Mouse (Mus musculus) thymus, adult 2 months (tissue): ENCODE data around the gene Sapcd1.

ENCODE experiments used
- CTCF ChIP-seq: fragments of 200-500 bp; IDR thresholded peaks from 2 replicates; pipeline ENCODE4 v1.5.1; 2012; ENCODE audit warnings: mild to moderate bottlenecking, control low read depth, low read length, moderate library complexity, borderline replicate concordance; ENCODE audit not compliant: control insufficient read depth, poor library complexity, insufficient read depth; ENCODE audit errors: extremely low read depth
- POLR2A ChIP-seq: fragments of 200-500 bp; IDR thresholded peaks from 2 replicates; pipeline ENCODE4 v1.6.1; 2012; ENCODE audit warnings: mild to moderate bottlenecking, low read length, control low read depth, moderate library complexity; ENCODE audit not compliant: control insufficient read depth, poor library complexity, insufficient read depth; ENCODE audit errors: extremely low read depth

DNA sequence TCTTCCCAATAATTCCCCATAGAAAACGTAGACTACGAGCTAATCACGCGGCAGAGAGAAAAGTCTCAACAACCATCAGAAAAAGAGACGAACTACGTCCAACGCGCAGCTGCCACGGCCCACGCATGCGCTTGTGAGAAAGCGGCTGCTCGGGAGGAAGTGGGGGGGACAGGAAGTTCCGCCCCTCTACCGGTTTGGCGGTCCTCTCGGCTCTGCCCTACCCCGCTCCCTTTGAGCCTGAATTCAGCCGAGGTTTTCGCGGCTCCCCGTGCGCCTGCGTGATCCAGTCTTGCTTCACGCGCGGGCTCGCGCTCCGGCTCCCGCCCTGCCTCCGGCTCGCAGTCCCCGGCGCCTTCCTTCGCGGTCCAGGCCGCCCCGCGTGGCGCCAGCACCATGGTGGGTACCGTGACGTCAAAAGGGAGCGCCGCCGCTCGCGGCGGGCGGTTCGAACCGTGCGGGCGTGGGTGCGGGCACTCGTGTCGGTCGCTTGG lies 46.1 kb downstream of the Sapcd1 start, which contains the start of gene Lsm2:
- TF ChIP-seq CTCF (peak; percentile 54; the same call in 1 of the 2 replicates), POLR2A (peak; percentile 61)
